Mouse (Mus musculus) thymus, adult 2 months (tissue): Measurements from ENCODE around the gene Tfdp2. TPM values are rescaled to one million over a fixed set of nuclear protein-coding genes. Genes with fewer than 3 reads are reported as not detected.

Source experiments
- DNase-seq: peaks from one replicate; pipeline ENCODE4 v3.0.0; 2021
- H3K27ac ChIP-seq: fragments of 200-500 bp; 2 replicates; pipeline ENCODE4 v1.5.1; 2012; ENCODE audit warnings: low read length, control low read depth; ENCODE audit not compliant: control insufficient read depth, insufficient read depth
- H3K27me3 ChIP-seq: fragments of 200-500 bp; 2 replicates; pipeline ENCODE4 v1.6.1; 2012; ENCODE audit warnings: mild to moderate bottlenecking, low read length, moderate library complexity, mixed read lengths; ENCODE audit not compliant: control insufficient read depth, insufficient read depth
- H3K36me3 ChIP-seq: fragments of 200-500 bp; 2 replicates; pipeline ENCODE4 v1.6.1; 2012; ENCODE audit warnings: mild to moderate bottlenecking, low read length, moderate library complexity; ENCODE audit not compliant: control insufficient read depth, insufficient read depth
- H3K4me1 ChIP-seq: fragments of 200-500 bp; replicated peaks from 2 replicates; pipeline ENCODE4 v1.6.1; 2012; ENCODE audit warnings: low read length; ENCODE audit not compliant: control insufficient read depth, insufficient read depth
- H3K4me3 ChIP-seq: fragments of 200-500 bp; 2 replicates; pipeline ENCODE4 v1.5.1; 2012; ENCODE audit warnings: mild to moderate bottlenecking, low read length, control low read depth, moderate library complexity; ENCODE audit not compliant: control insufficient read depth, insufficient read depth
- CTCF ChIP-seq: fragments of 200-500 bp; IDR thresholded peaks from 2 replicates; pipeline ENCODE4 v1.5.1; 2012; ENCODE audit warnings: mild to moderate bottlenecking, control low read depth, low read length, moderate library complexity, borderline replicate concordance; ENCODE audit not compliant: control insufficient read depth, poor library complexity, insufficient read depth; ENCODE audit errors: extremely low read depth
- POLR2A ChIP-seq: fragments of 200-500 bp; IDR thresholded peaks from 2 replicates; pipeline ENCODE4 v1.6.1; 2012; ENCODE audit warnings: mild to moderate bottlenecking, low read length, control low read depth, moderate library complexity; ENCODE audit not compliant: control insufficient read depth, poor library complexity, insufficient read depth; ENCODE audit errors: extremely low read depth
- WGBS: fragments of 180-500 bp; shearing (Covaris S2); methylation state at CpG from one replicate; pipeline ENCODE4 v1.1.7; 2018; 5-methylcytosine and 5-hydroxymethylcytosine counted together
- polyA plus RNA-seq: library from polyadenylated mRNA; depleted of rRNA; stranded (reverse); fragments of >200 nt; gene quantifications from 2 replicates; pipeline ENCODE4 v1.2.3, GENCODE M21; 2012

The Tfdp2 gene
- polyA plus RNA-seq, 1 experiment: 17.3 TPM

- H3K36me3 ChIP-seq: no peaks in the 10 kb centered on the region
- WGBS: 60% methylated on average over 5 of the region's 5 CpGs
- DNase-seq: peak; percentile 77
- no peaks in the 10 kb centered on the region for H3K4me1 ChIP-seq
- TF ChIP-seq CTCF (peak; percentile 66; the same call in 1 of the 2 replicates), POLR2A (no peak)
- H3K27ac ChIP-seq: no peak overlapping the region
- H3K27me3 ChIP-seq: no peaks in the 10 kb centered on the region
- H3K4me3 ChIP-seq: no peak overlapping the region
These were observed 28.9 kb upstream of the Tfdp2 start for GRCm38 (mm10) chr9:96167168-96167585.

- TF ChIP-seq CTCF (no peak), POLR2A (no peak)
- Histone ChIP-seq H3K27ac (no peak overlapping the region), H3K36me3 (no peaks in the 10 kb centered on the region), H3K4me1 (no peaks in the 10 kb centered on the region), H3K27me3 (no peaks in the 10 kb centered on the region), H3K4me3 (no peak overlapping the region)
- no peak for DNase-seq
- WGBS: 54% methylated on average over 3 of the region's 3 CpGs
These were observed 25.5 kb upstream of the Tfdp2 start for GRCm38 (mm10) chr9:96170600-96170999.

- H3K27me3 ChIP-seq: no peaks in the 10 kb centered on the region
- 91% methylated on average over 4 of the region's 4 CpGs for WGBS
- H3K36me3 ChIP-seq: no peaks in the 10 kb centered on the region
- TF ChIP-seq CTCF (no peak), POLR2A (no peak)
- DNase-seq: no peak
- no peak overlapping the region for H3K4me3 ChIP-seq
- no peaks in the 10 kb centered on the region for H3K4me1 ChIP-seq
- H3K27ac ChIP-seq: no peak overlapping the region
These were observed 11.2 kb upstream of the Tfdp2 start for GRCm38 (mm10) chr9:96184909-96185308.

- H3K36me3 ChIP-seq: no peaks in the 10 kb centered on the region
- H3K4me1 ChIP-seq: no peaks in the 10 kb centered on the region
- no peak for DNase-seq
- H3K27ac ChIP-seq: no peak overlapping the region
- TF ChIP-seq POLR2A (no peak), CTCF (no peak)
- no peaks in the 10 kb centered on the region for H3K27me3 ChIP-seq
- WGBS: 89% methylated on average over 7 of the region's 7 CpGs
- no peak overlapping the region for H3K4me3 ChIP-seq
These were observed 9.4 kb upstream of the Tfdp2 start for GRCm38 (mm10) chr9:96186701-96187100.

- TF ChIP-seq CTCF (no peak), POLR2A (no peak)
- Histone ChIP-seq H3K4me3 (peak overlapping the region; percentile 68), H3K36me3 (no peaks in the 10 kb centered on the region), H3K27ac (no peak overlapping the region), H3K27me3 (no peaks in the 10 kb centered on the region), H3K4me1 (peaks cover 8% of the 10 kb centered on the region)
- DNase-seq: peak; percentile 52
- under 1% methylated on average over 19 of the region's 20 CpGs for WGBS
These were observed 634 bp downstream of the Tfdp2 start for GRCm38 (mm10) chr9:96196636-96197181.

GRCm38 (mm10) chr9:96197806-96198205 is 1.7 kb downstream of the Tfdp2 start:
- Histone ChIP-seq H3K36me3 (no peaks in the 10 kb centered on the region), H3K4me3 (no peak overlapping the region), H3K27ac (no peak overlapping the region), H3K4me1 (peaks cover 8% of the 10 kb centered on the region), H3K27me3 (no peaks in the 10 kb centered on the region)
- no peak for DNase-seq
- WGBS: 95% methylated on average over 9 of the region's 9 CpGs
- TF ChIP-seq CTCF (no peak), POLR2A (no peak)

GRCm38 (mm10) chr9:96203663-96204062 is 7.6 kb downstream of the Tfdp2 start:
- no peaks in the 10 kb centered on the region for H3K36me3 ChIP-seq
- WGBS: 92% methylated on average over 3 of the region's 3 CpGs
- no peak overlapping the region for H3K4me3 ChIP-seq
- TF ChIP-seq POLR2A: no peak
- no peak for TF ChIP-seq CTCF
- DNase-seq: no peak
- no peaks in the 10 kb centered on the region for H3K27me3 ChIP-seq
- no peaks in the 10 kb centered on the region for H3K4me1 ChIP-seq
- H3K27ac ChIP-seq: no peak overlapping the region
